Mouse (Mus musculus) MEL (cell line): ENCODE measurements at regions not wholly inside any gene's neighbourhood (a gene's known extent, or its start where the extent isn't known, plus 50 kb on each side); places are given as distances from the start of the nearest gene placed in this dataset.

ENCODE experiments used
- DNase-seq: peaks from one replicate; pipeline ENCODE4 v3.0.0; 2011; ENCODE audit warnings: low read depth, low spot score
- H3K27ac ChIP-seq: 2 replicates; pipeline ENCODE4 v1.5.1; 2012; ENCODE audit warnings: low read depth, mild to moderate bottlenecking, control low read depth, low read length, moderate library complexity; ENCODE audit not compliant: control insufficient read depth
- H3K27me3 ChIP-seq, 2 experiments: fragments of 150-350 bp in 1 of 2; sonication (generic) in 1 of 2; 2 replicates each; pipeline ENCODE4 v1.6.1; 2012; ENCODE audit warnings: low read length in 2 of 2, mild to moderate bottlenecking in 2 of 2, improper control_type of control experiment in 1 of 2, moderate library complexity in 1 of 2; ENCODE audit not compliant: insufficient read depth in 2 of 2, control insufficient read depth in 1 of 2
- H3K36me3 ChIP-seq, 2 experiments: 2 replicates each; pipeline ENCODE4 v1.6.1; 2012 to 2014; ENCODE audit warnings: low read length in 2 of 2, improper control_type of control experiment in 1 of 2, inconsistent platforms in 1 of 2, mild to moderate bottlenecking in 1 of 2; ENCODE audit not compliant: insufficient read depth in 2 of 2, control insufficient read depth in 1 of 2
- H3K4me1 ChIP-seq, 2 experiments: fragments of 150-350 bp in 1 of 2; sonication (generic) in 1 of 2; 2 replicates each; pipeline ENCODE4 v1.6.1; 2012; ENCODE audit warnings: low read length in 2 of 2, improper control_type of control experiment in 1 of 2, mild to moderate bottlenecking in 1 of 2; ENCODE audit not compliant: insufficient read depth in 2 of 2, control insufficient read depth in 1 of 2
- H3K4me3 ChIP-seq, 2 experiments: fragments of 150-350 bp in 1 of 2; sonication (generic) in 1 of 2; 2 replicates each; pipeline ENCODE4 v1.5.1; 2012; ENCODE audit warnings: low read depth in 2 of 2, low read length in 2 of 2, mild to moderate bottlenecking in 2 of 2, moderate library complexity in 2 of 2, control low read depth in 1 of 2, improper control_type of control experiment in 1 of 2; ENCODE audit not compliant: control insufficient read depth in 1 of 2, insufficient read depth in 1 of 2
- H3K79me2 ChIP-seq: 2 replicates; pipeline ENCODE4 v1.6.1; 2012; ENCODE audit warnings: mild to moderate bottlenecking, low read length, moderate library complexity; ENCODE audit not compliant: control insufficient read depth, poor library complexity, insufficient read depth
- H3K9ac ChIP-seq: 2 replicates; pipeline ENCODE4 v1.6.1; 2012; ENCODE audit warnings: low read depth, mild to moderate bottlenecking, control low read depth, low read length, moderate library complexity; ENCODE audit not compliant: control insufficient read depth, poor library complexity, severe bottlenecking
- H3K9me3 ChIP-seq: fragments of 150-350 bp; sonication (generic); replicated peaks from 2 replicates; pipeline ENCODE4 v1.6.1; 2012; ENCODE audit warnings: mild to moderate bottlenecking, low read length, improper control_type of control experiment, moderate library complexity; ENCODE audit not compliant: insufficient read depth
- CHD1 ChIP-seq: IDR thresholded peaks from 2 replicates; pipeline ENCODE4 v1.6.1; 2012; ENCODE audit warnings: low read depth, mild to moderate bottlenecking, inconsistent platforms, low read length, improper control_type of control experiment
- CHD2 ChIP-seq: IDR thresholded peaks from 2 replicates; pipeline ENCODE4 v1.6.1; 2011; ENCODE audit warnings: low read length, improper control_type of control experiment
- CTCF ChIP-seq, 3 experiments: IDR thresholded peaks in 2 of 3; conservative IDR thresholded peaks in 1 of 3; 2 replicates each; pipeline ENCODE4 v1.5.1; 2011 to 2012; ENCODE audit warnings: low read length in 3 of 3, low read depth in 2 of 3, mild to moderate bottlenecking in 2 of 3, improper control_type of control experiment in 1 of 3, inconsistent platforms in 1 of 3, mixed read lengths in 1 of 3, moderate library complexity in 1 of 3; ENCODE audit not compliant: control insufficient read depth in 1 of 3, insufficient read depth in 1 of 3, poor library complexity in 1 of 3, severe bottlenecking in 1 of 3
- E2F4 ChIP-seq: IDR thresholded peaks from 2 replicates; pipeline ENCODE4 v1.6.1; 2011; ENCODE audit warnings: low read depth, low read length, improper control_type of control experiment, borderline replicate concordance
- ELF1 ChIP-seq: IDR thresholded peaks from 2 replicates; pipeline ENCODE4 v1.6.1; 2014; ENCODE audit warnings: low read depth, mild to moderate bottlenecking, inconsistent platforms, low read length, improper control_type of control experiment, moderate library complexity
- EP300 ChIP-seq, 2 experiments: IDR thresholded peaks; 2 replicates each; pipeline ENCODE4 v1.6.1; 2011; ENCODE audit warnings: improper control_type of control experiment in 2 of 2, low read length in 2 of 2, low read depth in 1 of 2, mild to moderate bottlenecking in 1 of 2
- GABPA ChIP-seq: IDR thresholded peaks from 2 replicates; pipeline ENCODE4 v1.6.1; 2012; ENCODE audit warnings: low read depth, mild to moderate bottlenecking, inconsistent platforms, low read length, improper control_type of control experiment, moderate library complexity
- GATA1 ChIP-seq: IDR thresholded peaks from 2 replicates; pipeline ENCODE4 v1.6.1; 2011; ENCODE audit warnings: low read depth, low read length, improper control_type of control experiment
- HCFC1 ChIP-seq: IDR thresholded peaks from 2 replicates; pipeline ENCODE4 v1.6.1; 2012; ENCODE audit warnings: low read depth, mild to moderate bottlenecking, inconsistent platforms, low read length, improper control_type of control experiment, moderate library complexity
- JUND ChIP-seq: IDR thresholded peaks from 2 replicates; pipeline ENCODE4 v1.6.1; 2011; ENCODE audit warnings: low read depth, mild to moderate bottlenecking, improper control_type of control experiment, low read length
- MAFK ChIP-seq: IDR thresholded peaks from 2 replicates; pipeline ENCODE4 v1.6.1; 2011; ENCODE audit warnings: low read depth, mild to moderate bottlenecking, low read length, improper control_type of control experiment, borderline replicate concordance
- MAX ChIP-seq: IDR thresholded peaks from 2 replicates; pipeline ENCODE4 v1.6.1; 2011; ENCODE audit warnings: low read length, improper control_type of control experiment
- MAZ ChIP-seq: IDR thresholded peaks from 2 replicates; pipeline ENCODE4 v1.6.1; 2012; ENCODE audit warnings: low read depth, mild to moderate bottlenecking, inconsistent platforms, low read length, improper control_type of control experiment
- MEF2A ChIP-seq: IDR thresholded peaks from 2 replicates; pipeline ENCODE4 v1.6.1; 2014; ENCODE audit warnings: low read depth, mild to moderate bottlenecking, inconsistent platforms, low read length, improper control_type of control experiment; ENCODE audit not compliant: poor library complexity, insufficient replicate concordance, severe bottlenecking; ENCODE audit errors: extremely low read depth
- MXI1 ChIP-seq: IDR thresholded peaks from 2 replicates; pipeline ENCODE4 v1.6.1; 2011; ENCODE audit warnings: mild to moderate bottlenecking, low read depth, low read length, improper control_type of control experiment
- MYC ChIP-seq: IDR thresholded peaks from 2 replicates; pipeline ENCODE4 v1.6.1; 2011; ENCODE audit warnings: low read depth, mild to moderate bottlenecking, low read length, improper control_type of control experiment, moderate library complexity
- NELFE ChIP-seq: IDR thresholded peaks from 2 replicates; pipeline ENCODE4 v1.6.1; 2011; ENCODE audit warnings: low read depth, low read length, improper control_type of control experiment
- NRF1 ChIP-seq: IDR thresholded peaks from 2 replicates; pipeline ENCODE4 v1.6.1; 2014; ENCODE audit warnings: low read depth, mild to moderate bottlenecking, inconsistent platforms, low read length, improper control_type of control experiment, moderate library complexity; ENCODE audit not compliant: poor library complexity, insufficient read depth, severe bottlenecking
- POLR2AphosphoS2 ChIP-seq: IDR thresholded peaks from 2 replicates; pipeline ENCODE4 v1.6.1; 2011; ENCODE audit warnings: low read length, improper control_type of control experiment
- RAD21 ChIP-seq: IDR thresholded peaks from 2 replicates; pipeline ENCODE4 v1.6.1; 2011; ENCODE audit warnings: mild to moderate bottlenecking, low read depth, low read length, improper control_type of control experiment
- SMC3 ChIP-seq: IDR thresholded peaks from 2 replicates; pipeline ENCODE4 v1.6.1; 2011; ENCODE audit warnings: low read depth, low read length, improper control_type of control experiment
- TAL1 ChIP-seq: IDR thresholded peaks from 2 replicates; pipeline ENCODE4 v1.6.1; 2012; ENCODE audit warnings: mild to moderate bottlenecking, inconsistent platforms, low read length, moderate library complexity, mixed read lengths
- TCF12 ChIP-seq: IDR thresholded peaks from 2 replicates; pipeline ENCODE4 v1.6.1; 2014; ENCODE audit warnings: low read depth, mild to moderate bottlenecking, inconsistent platforms, low read length, improper control_type of control experiment, moderate library complexity
- USF2 ChIP-seq, 2 experiments: IDR thresholded peaks; 2 replicates each; pipeline ENCODE4 v1.6.1; 2011 to 2012; ENCODE audit warnings: improper control_type of control experiment in 2 of 2, low read length in 2 of 2, borderline replicate concordance in 1 of 2, inconsistent platforms in 1 of 2, low read depth in 1 of 2, mild to moderate bottlenecking in 1 of 2; ENCODE audit not compliant: insufficient read depth in 1 of 2
- ZC3H11A ChIP-seq: IDR thresholded peaks from 2 replicates; pipeline ENCODE4 v1.6.1; 2012; ENCODE audit warnings: low read depth, mild to moderate bottlenecking, inconsistent platforms, low read length, improper control_type of control experiment
- ZMIZ1 ChIP-seq: IDR thresholded peaks from 2 replicates; pipeline ENCODE4 v1.6.1; 2012; ENCODE audit warnings: low read depth, mild to moderate bottlenecking, inconsistent platforms, low read length, improper control_type of control experiment, moderate library complexity
- ZNF384 ChIP-seq: IDR thresholded peaks from 2 replicates; pipeline ENCODE4 v1.6.1; 2012; ENCODE audit warnings: low read depth, mild to moderate bottlenecking, inconsistent platforms, low read length, improper control_type of control experiment

DNA sequence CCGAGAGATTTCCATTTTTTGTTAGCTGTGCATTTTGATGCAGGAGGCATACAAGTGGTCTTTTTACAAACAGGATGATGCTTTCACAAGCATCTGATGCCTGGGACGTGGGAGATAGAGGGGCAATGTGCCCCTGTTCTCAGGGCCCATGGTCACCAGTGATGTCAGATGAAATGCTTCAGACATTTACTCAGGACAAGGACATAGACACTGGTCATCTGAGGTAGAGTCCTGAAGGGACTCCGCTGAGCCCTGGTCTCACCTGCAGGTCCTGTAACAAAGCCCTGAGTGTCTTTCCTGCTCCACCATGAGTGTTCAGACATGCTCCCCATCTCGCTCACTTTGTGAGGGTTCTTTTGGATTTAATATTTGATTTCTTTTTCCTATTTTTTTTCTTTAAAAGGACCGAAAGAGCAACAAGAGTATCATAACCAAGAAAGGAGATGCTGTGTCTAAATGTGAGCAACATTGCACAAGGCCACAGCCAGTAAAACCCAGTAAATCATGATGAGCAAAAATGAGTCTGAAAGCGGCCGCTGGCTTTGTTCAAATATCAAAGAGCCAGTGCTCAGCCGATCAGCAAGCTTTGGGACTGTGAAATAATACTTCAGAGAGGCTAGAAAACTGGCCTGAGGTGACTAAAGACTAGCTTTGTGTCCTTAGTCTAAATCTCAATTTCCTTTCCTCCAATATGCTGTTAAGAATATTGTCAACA is 430.1 kb downstream of the Ate1 start:
- no peaks in the 10 kb centered on the region for H3K36me3 ChIP-seq
- no peaks in the 10 kb centered on the region for H3K9me3 ChIP-seq
- H3K9ac ChIP-seq, result no peak overlapping the region
- no peak overlapping the region for H3K27ac ChIP-seq
- TF ChIP-seq CHD2 (no peak), TAL1 (no peak), MEF2A (no peak), CHD1 (no peak), CTCF (IDR thresholded peaks at IDR 0.05 in 2 of 3, conservative IDR thresholded peaks at IDR 0.05 in 1 of 3; ENCODE audit: control insufficient read depth in 1 of 3, insufficient read depth in 1 of 3, low read depth in 2 of 3, low read length in 3 of 3, poor library complexity in 1 of 3, severe bottlenecking in 1 of 3) (no peak), E2F4 (no peak), NRF1 (no peak), JUND (no peak), MAZ (no peak), ZC3H11A (no peak), NELFE (no peak)
- no peaks in the 10 kb centered on the region for H3K4me1 ChIP-seq
- no peak for DNase-seq
- H3K27me3 ChIP-seq, result no peaks in the 10 kb centered on the region
- no peaks in the 10 kb centered on the region for H3K79me2 ChIP-seq
- H3K4me3 ChIP-seq, result no peak overlapping the region

DNA sequence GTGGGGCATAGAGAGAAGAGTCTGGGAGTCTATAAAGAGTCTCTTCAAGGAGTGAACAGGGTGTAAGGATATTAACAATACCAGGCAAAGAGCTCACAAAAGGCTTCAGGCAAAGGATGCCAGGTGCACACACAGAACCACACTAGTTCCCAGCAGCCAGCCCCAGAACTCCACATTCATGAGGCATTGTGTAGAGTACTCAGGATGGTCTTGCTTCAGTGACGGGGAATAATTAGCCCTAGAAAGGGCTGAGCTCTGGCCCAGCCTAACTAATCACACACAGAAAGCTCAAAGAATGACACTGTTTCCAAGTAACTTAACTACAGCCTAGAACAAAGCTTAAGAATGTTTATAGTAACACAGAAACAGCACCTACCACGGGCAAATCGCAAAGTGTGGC is 428.2 kb downstream of the Ate1 start:
- no peaks in the 10 kb centered on the region for H3K36me3 ChIP-seq
- TF ChIP-seq MYC, result no peak
- TF ChIP-seq GABPA, result no peak
- no peak for TF ChIP-seq EP300 (IDR thresholded peaks at IDR 0.05; ENCODE audit: low read depth in 1 of 2, low read length in 2 of 2)
- no peak for TF ChIP-seq SMC3
- TF ChIP-seq POLR2AphosphoS2, result no peak
- no peak for TF ChIP-seq GATA1
- TF ChIP-seq ZNF384, result no peak
- no peak for TF ChIP-seq MXI1
- no peak for TF ChIP-seq ZMIZ1
- TF ChIP-seq TCF12, result no peak
- TF ChIP-seq USF2 (IDR thresholded peaks at IDR 0.05; ENCODE audit: borderline replicate concordance in 1 of 2, insufficient read depth in 1 of 2, low read depth in 1 of 2, low read length in 2 of 2), result no peak
- no peak for TF ChIP-seq RAD21
- no peak for TF ChIP-seq NRF1
- TF ChIP-seq MAX, result no peak
- TF ChIP-seq MAFK, result no peak
- TF ChIP-seq JUND, result no peak
- TF ChIP-seq ELF1, result no peak
- TF ChIP-seq HCFC1, result no peak
- no peak for TF ChIP-seq CHD1
- TF ChIP-seq E2F4, result no peak
- no peak overlapping the region for H3K9ac ChIP-seq
- no peak overlapping the region for H3K4me3 ChIP-seq
- no peaks in the 10 kb centered on the region for H3K27me3 ChIP-seq
- no peak overlapping the region for H3K27ac ChIP-seq
- no peaks in the 10 kb centered on the region for H3K9me3 ChIP-seq
- no peaks in the 10 kb centered on the region for H3K4me1 ChIP-seq
- DNase-seq, result no peak
- no peaks in the 10 kb centered on the region for H3K79me2 ChIP-seq
